Mouse (Mus musculus): Measurements from ENCODE around the gene Cd27.

- TF ChIP-seq CTCF (IDR thresholded peaks at IDR 0.05; ENCODE audit: low read depth) = no peak
- TF ChIP-seq EP300 (IDR thresholded peaks at IDR 0.05; ENCODE audit: low read depth) = no peak
Observed at GRCm38 (mm10) chr6:125234520-125234828, 2.3 kb downstream of the Cd27 start.

All from liver, embryonic 14.5 days (tissue).